Mouse (Mus musculus): ENCODE data around the gene Tbc1d10a.

The Tbc1d10a gene

GRCm38 (mm10) chr11:4215061-4215460, 28.5 kb downstream of the Tbc1d10a start:
- no peak for DNase-seq (ENCODE audit: low read depth in 1 of 2, low spot score in 2 of 2)

- no peak for DNase-seq (ENCODE audit: low read depth in 1 of 2, low spot score in 2 of 2)
Measured at GRCm38 (mm10) chr11:4216248-4217000, 29.8 kb downstream of the Tbc1d10a start.

- peak in 1 of 2 experiments; percentile 73 for DNase-seq (ENCODE audit: low read depth in 1 of 2, low spot score in 2 of 2)
Measured at GRCm38 (mm10) chr11:4217914-4218629, 31.5 kb downstream of the Tbc1d10a start, which contains the start of gene Castor1. Gene Castor1, plus strand, starts transcription at chr11:4218225.

GRCm38 (mm10) chr11:4218637-4219036, 32.0 kb downstream of the Tbc1d10a start:
- no peak for DNase-seq (ENCODE audit: low read depth in 1 of 2, low spot score in 2 of 2)

- no peak for DNase-seq (ENCODE audit: low read depth in 1 of 2, low spot score in 2 of 2)
Measured at GRCm38 (mm10) chr11:4219317-4219751, 32.7 kb downstream of the Tbc1d10a start.

GRCm38 (mm10) chr11:4219908-4220307, 33.3 kb downstream of the Tbc1d10a start:
- DNase-seq (ENCODE audit: low read depth in 1 of 2, low spot score in 2 of 2): no peak

GRCm38 (mm10) chr11:4220443-4221400, 34.1 kb downstream of the Tbc1d10a start:
- peak in 1 of 2 experiments; percentile 81 for DNase-seq (ENCODE audit: low read depth in 1 of 2, low spot score in 2 of 2)

GRCm38 (mm10) chr11:4222046-4222950, 35.7 kb downstream of the Tbc1d10a start:
- DNase-seq (ENCODE audit: low read depth in 1 of 2, low spot score in 2 of 2): peak in 1 of 2 experiments; percentile 30

GRCm38 (mm10) chr11:4223393-4224188, 37.0 kb downstream of the Tbc1d10a start:
- DNase-seq (ENCODE audit: low read depth in 1 of 2, low spot score in 2 of 2): no peak

- DNase-seq (ENCODE audit: low read depth in 1 of 2, low spot score in 2 of 2): no peak
Measured at GRCm38 (mm10) chr11:4224223-4224622, 37.6 kb downstream of the Tbc1d10a start.

- no peak for DNase-seq (ENCODE audit: low read depth in 1 of 2, low spot score in 2 of 2)
Measured at GRCm38 (mm10) chr11:4226569-4227325, 40.2 kb downstream of the Tbc1d10a start.

GRCm38 (mm10) chr11:4228463-4228862, 41.9 kb downstream of the Tbc1d10a start:
- no peak for DNase-seq (ENCODE audit: low read depth in 1 of 2, low spot score in 2 of 2)

GRCm38 (mm10) chr11:4229841-4230240, 43.3 kb downstream of the Tbc1d10a start:
- DNase-seq (ENCODE audit: low read depth in 1 of 2, low spot score in 2 of 2): no peak

- no peak for DNase-seq (ENCODE audit: low read depth in 1 of 2, low spot score in 2 of 2)
Measured at GRCm38 (mm10) chr11:4231435-4231834, 44.8 kb downstream of the Tbc1d10a start.

- peak; percentile 83 to 91 for DNase-seq (ENCODE audit: low read depth in 1 of 2, low spot score in 2 of 2)
Measured at GRCm38 (mm10) chr11:4232644-4233043, 46.1 kb downstream of the Tbc1d10a start.

- DNase-seq (ENCODE audit: low read depth in 1 of 2, low spot score in 2 of 2): no peak
Measured at GRCm38 (mm10) chr11:4235052-4235655, 48.6 kb downstream of the Tbc1d10a start.

GRCm38 (mm10) chr11:4235665-4236545, 49.3 kb downstream of the Tbc1d10a start, which contains the start of gene Osm:
Gene Osm, plus strand, starts transcription at chr11:4236420.
- peak in 1 of 2 experiments; percentile 63 for DNase-seq (ENCODE audit: low read depth in 1 of 2, low spot score in 2 of 2)
